Mouse (Mus musculus) stomach, postnatal 0 days (tissue): ENCODE results near the gene Ghrl.

Source experiments
- CTCF ChIP-seq: IDR thresholded peaks from 2 replicates; pipeline ENCODE4 v1.5.1; 2016; ENCODE audit warnings: antibody characterized with exemption, low read depth, mild to moderate bottlenecking, moderate library complexity
- EP300 ChIP-seq: optimal IDR thresholded peaks from 2 replicates; pipeline ENCODE3; 2016; ENCODE audit warnings: antibody characterized with exemption

DNA sequence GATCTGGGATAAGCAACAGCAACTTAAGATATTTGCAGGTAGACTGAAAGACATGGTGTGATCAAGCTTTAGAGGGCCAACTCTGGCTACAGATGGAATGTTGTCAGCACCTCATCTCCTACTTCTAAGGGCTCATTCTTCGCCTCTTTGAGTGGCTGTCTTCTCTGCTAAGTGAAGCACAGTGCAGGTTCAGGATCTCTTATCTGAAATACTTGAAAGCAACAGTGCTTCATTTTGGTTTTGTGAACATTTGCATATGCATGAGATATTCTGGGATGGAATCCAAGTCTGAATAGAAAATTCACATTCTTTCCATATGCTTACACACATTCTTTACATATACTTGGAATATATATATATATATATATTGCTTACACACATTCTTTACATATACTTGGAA, 22.6 kb upstream of the Ghrl start:
- no peak for TF ChIP-seq CTCF
- no peak for TF ChIP-seq EP300
